Mouse (Mus musculus) embryo, embryonic 11.5 days (tissue): ENCODE results near the gene Tmprss5.

Experiments used
- DNase-seq: peaks from one replicate; pipeline ENCODE4 v3.0.0-alpha.2; 2012; ENCODE audit warnings: low read depth, low spot score

Gene Tmprss5

GRCm38 (mm10) chr9:49081107-49081506 is at the start of gene Tmprss5:
TSS of gene Tmprss5 (plus strand) at chr9:49081260.
- no peak for DNase-seq

- DNase-seq = no peak
Observed at GRCm38 (mm10) chr9:49034764-49035163, 46.3 kb upstream of the Tmprss5 start.

- DNase-seq = no peak
Observed at GRCm38 (mm10) chr9:49050901-49051300, 30.2 kb upstream of the Tmprss5 start.

GRCm38 (mm10) chr9:49051349-49051748 is 29.7 kb upstream of the Tmprss5 start:
- DNase-seq = peak; percentile 35

- DNase-seq = no peak
Observed at GRCm38 (mm10) chr9:49054028-49054427, 27.0 kb upstream of the Tmprss5 start.

GRCm38 (mm10) chr9:49055333-49056205 is 25.5 kb upstream of the Tmprss5 start, which contains the start of gene Zw10:
TSS of gene Zw10 (plus strand) at chr9:49055613.
- DNase-seq = peak; percentile 93

- no peak for DNase-seq
Observed at GRCm38 (mm10) chr9:49076847-49077246, 4.2 kb upstream of the Tmprss5 start.

GRCm38 (mm10) chr9:49081561-49081960 is 501 bp downstream of the Tmprss5 start:
- DNase-seq = peak; percentile 53

- DNase-seq = no peak
Observed at GRCm38 (mm10) chr9:49087317-49087716, 6.3 kb downstream of the Tmprss5 start.

GRCm38 (mm10) chr9:49098871-49099270 is 17.8 kb downstream of the Tmprss5 start:
- no peak for DNase-seq

GRCm38 (mm10) chr9:49102328-49102727 is 21.3 kb downstream of the Tmprss5 start:
- DNase-seq = no peak

- no peak for DNase-seq
Observed at GRCm38 (mm10) chr9:49109101-49109500, 28.0 kb downstream of the Tmprss5 start.

GRCm38 (mm10) chr9:49110476-49111220 is 29.6 kb downstream of the Tmprss5 start:
- no peak for DNase-seq

GRCm38 (mm10) chr9:49111296-49111695 is 30.2 kb downstream of the Tmprss5 start:
- no peak for DNase-seq

- no peak for DNase-seq
Observed at GRCm38 (mm10) chr9:49118271-49118825, 37.3 kb downstream of the Tmprss5 start.

- DNase-seq = no peak
Observed at GRCm38 (mm10) chr9:49119759-49120158, 38.7 kb downstream of the Tmprss5 start.

- no peak for DNase-seq
Observed at GRCm38 (mm10) chr9:49125706-49126105, 44.6 kb downstream of the Tmprss5 start.

- DNase-seq = no peak
Observed at GRCm38 (mm10) chr9:49130514-49131010, 49.5 kb downstream of the Tmprss5 start.

- DNase-seq = no peak
Observed at GRCm38 (mm10) chr9:49143841-49144240, 62.8 kb downstream of the Tmprss5 start.

GRCm38 (mm10) chr9:49145776-49146175 is 64.7 kb downstream of the Tmprss5 start:
- no peak for DNase-seq

- no peak for DNase-seq
Observed at GRCm38 (mm10) chr9:49147031-49147430, 66.0 kb downstream of the Tmprss5 start.
